Mouse (Mus musculus) neural tube, embryonic 13.5 days (tissue): Measurements from ENCODE around the gene Cyth1. TPM values are rescaled to one million over a fixed set of nuclear protein-coding genes. Genes with fewer than 3 reads are reported as not detected.

Source experiments
- ATAC-seq: fragments of 200-750 bp; cut with Nextera tagmentation; 2 replicates; pipeline ENCODE4 v1.8.0; 2017; ENCODE audit warnings: low read depth, mild to moderate bottlenecking, moderate TSS enrichment, moderate library complexity
- H3K27ac ChIP-seq: fragments of 300-500 bp; sonication (generic); replicated peaks from 2 replicates; pipeline ENCODE4 v1.5.1; 2015; ENCODE audit warnings: moderate library complexity, mild to moderate bottlenecking, inconsistent platforms
- H3K27me3 ChIP-seq: fragments of 300-500 bp; sonication (generic); 2 replicates; pipeline ENCODE4 v1.6.1; 2015; ENCODE audit warnings: mild to moderate bottlenecking, inconsistent platforms
- H3K36me3 ChIP-seq: fragments of 300-500 bp; sonication (generic); 2 replicates; pipeline ENCODE4 v1.6.1; 2015; ENCODE audit warnings: mild to moderate bottlenecking, inconsistent platforms
- H3K4me1 ChIP-seq: fragments of 300-500 bp; sonication (generic); replicated peaks from 2 replicates; pipeline ENCODE4 v1.6.1; 2015; ENCODE audit warnings: inconsistent platforms
- H3K4me2 ChIP-seq: fragments of 300-500 bp; sonication (generic); 2 replicates; pipeline ENCODE4 v1.6.1; 2015; ENCODE audit warnings: inconsistent platforms, mild to moderate bottlenecking, moderate library complexity
- H3K4me3 ChIP-seq: fragments of 300-500 bp; sonication (generic); 2 replicates; pipeline ENCODE4 v1.5.1; 2015; ENCODE audit warnings: mild to moderate bottlenecking, inconsistent platforms
- H3K9ac ChIP-seq: fragments of 300-500 bp; sonication (generic); 2 replicates; pipeline ENCODE4 v1.6.1; 2015; ENCODE audit warnings: moderate library complexity, mild to moderate bottlenecking, inconsistent platforms
- H3K9me3 ChIP-seq: fragments of 300-500 bp; sonication (generic); 2 replicates; pipeline ENCODE4 v1.6.1; 2016; ENCODE audit warnings: inconsistent platforms
- WGBS: fragments of 180-500 bp; shearing (Covaris S2); methylation state at CpG from one replicate; pipeline ENCODE4 v1.1.7; 2015; 5-methylcytosine and 5-hydroxymethylcytosine counted together
- polyA plus RNA-seq: library from polyadenylated mRNA; unstranded; fragments of >200 nt; fragmentation: Nextera tagmentation; extraction: Ambion mirVana; gene quantifications from 2 replicates; pipeline ENCODE4 v1.2.1, GENCODE M21; 2015

Cyth1 gene
- polyA plus RNA-seq, 1 experiment from 2014 or later, result 25.2 TPM

DNA sequence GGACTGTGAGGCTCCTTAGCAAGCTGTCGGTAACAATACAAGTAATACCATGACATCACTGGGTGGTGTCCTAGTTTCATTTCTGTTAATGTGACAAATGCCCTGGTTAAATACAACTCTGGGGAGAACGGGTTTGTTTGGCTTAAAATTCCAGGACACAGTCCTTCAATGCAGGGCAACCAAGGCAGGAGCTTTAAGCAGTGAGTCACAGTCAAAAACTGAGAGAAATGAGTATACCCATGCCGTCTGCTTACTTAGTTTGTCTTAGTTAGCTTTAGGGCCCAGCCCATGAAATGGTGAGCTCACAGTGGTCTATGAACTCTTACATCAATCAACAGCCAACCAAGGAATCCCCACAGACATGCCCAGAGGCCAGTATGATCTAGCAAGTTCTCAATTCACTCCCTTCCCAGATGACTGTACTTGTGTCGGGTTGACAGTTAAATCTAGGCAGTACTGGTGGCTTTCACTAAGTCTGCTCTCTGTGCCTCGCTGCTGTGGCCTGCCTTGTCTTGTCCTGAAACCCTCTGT is 32.4 kb downstream of the Cyth1 start:
- WGBS, result 76% methylated on average over 5 of the region's 5 CpGs
- Histone ChIP-seq H3K4me1 (peaks cover 24% of the 10 kb centered on the region), H3K9ac (no peak overlapping the region)

DNA sequence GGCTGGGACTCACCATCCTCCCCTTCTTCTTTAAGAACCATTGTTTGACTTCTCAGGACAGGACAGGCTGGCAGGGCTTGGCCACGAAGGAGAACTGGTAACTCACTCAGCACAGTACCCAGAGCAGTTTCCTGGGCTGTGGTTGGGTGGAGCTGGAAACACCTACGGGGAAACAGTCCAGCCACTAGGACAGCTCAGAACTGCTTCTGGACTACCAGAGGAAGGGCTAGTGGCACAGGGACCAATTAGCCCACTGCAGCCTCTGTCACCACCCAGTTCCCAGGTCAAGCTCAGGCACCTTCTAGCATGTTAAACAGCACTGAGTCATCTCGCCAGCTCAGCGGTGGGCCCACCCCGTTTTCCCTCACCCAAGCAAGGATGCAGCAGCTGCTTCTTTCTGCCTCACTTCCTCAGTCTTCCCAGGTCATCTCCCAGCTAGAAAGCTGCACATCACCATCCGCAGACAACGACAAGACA is 35.7 kb downstream of the Cyth1 start:
- WGBS, result 68% methylated on average over 7 of the region's 7 CpGs
- Histone ChIP-seq H3K4me2 (no peak overlapping the region), H3K27me3 (no peaks in the 10 kb centered on the region), H3K36me3 (no peaks in the 10 kb centered on the region), H3K27ac (no peak overlapping the region), H3K4me1 (peaks cover 54% of the 10 kb centered on the region), H3K9ac (no peak overlapping the region), H3K9me3 (no peaks in the 10 kb centered on the region), H3K4me3 (no peak overlapping the region)
- ATAC-seq, result no peak

More for the DNA sequence above, 32.4 kb downstream of the Cyth1 start:
- no peak overlapping the region for H3K27ac ChIP-seq
- H3K4me3 ChIP-seq, result no peak overlapping the region
- H3K9me3 ChIP-seq, result no peaks in the 10 kb centered on the region
- H3K36me3 ChIP-seq, result no peaks in the 10 kb centered on the region
- no peaks in the 10 kb centered on the region for H3K27me3 ChIP-seq
- ATAC-seq, result no peak
- no peak overlapping the region for H3K4me2 ChIP-seq

- H3K27me3 ChIP-seq, result no peaks in the 10 kb centered on the region
- no peak for ATAC-seq
- 49% methylated on average over 10 of the region's 10 CpGs for WGBS
- no peak overlapping the region for H3K9ac ChIP-seq
- H3K27ac ChIP-seq, result 0 out of 2 replicates have a peak overlapping the region, but pooled peaks have one; percentile 14
- peaks cover 59% of the 10 kb centered on the region for H3K4me1 ChIP-seq
- H3K4me3 ChIP-seq, result no peak overlapping the region
- no peaks in the 10 kb centered on the region for H3K9me3 ChIP-seq
- H3K4me2 ChIP-seq, result no peak overlapping the region
- H3K36me3 ChIP-seq, result no peaks in the 10 kb centered on the region
Measured at GRCm38 (mm10) chr11:118211749-118212635, 36.4 kb downstream of the Cyth1 start.

DNA sequence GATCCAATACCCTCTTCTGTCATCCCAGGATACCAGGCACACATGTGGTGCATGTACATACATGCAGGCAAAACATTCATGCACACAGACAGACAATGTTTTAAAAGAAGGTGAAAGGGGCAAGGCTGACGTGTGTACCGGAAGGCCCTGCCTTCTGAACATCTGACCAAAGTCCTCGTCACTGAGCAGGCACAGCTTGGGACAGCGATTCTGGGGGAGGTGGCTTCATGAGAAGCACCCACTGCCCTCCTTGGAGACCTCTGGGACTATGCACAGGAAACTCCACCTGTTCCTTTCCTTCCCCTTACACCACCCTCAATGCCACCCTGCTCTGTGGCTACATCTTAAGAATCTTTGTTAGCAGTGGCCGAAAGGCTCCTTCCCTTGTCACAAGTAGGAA is 37.4 kb downstream of the Cyth1 start:
- ATAC-seq, result no peak
- Histone ChIP-seq H3K9me3 (no peaks in the 10 kb centered on the region), H3K27ac (peak overlapping the region; percentile 43; the same call in 1 of the 2 replicates), H3K9ac (0 out of 2 replicates have a peak overlapping the region, but pooled peaks have one; percentile 12), H3K36me3 (no peaks in the 10 kb centered on the region), H3K27me3 (no peaks in the 10 kb centered on the region), H3K4me2 (no peak overlapping the region), H3K4me3 (no peak overlapping the region), H3K4me1 (peaks cover 67% of the 10 kb centered on the region)
- WGBS, result 87% methylated on average over 5 of the region's 5 CpGs

DNA sequence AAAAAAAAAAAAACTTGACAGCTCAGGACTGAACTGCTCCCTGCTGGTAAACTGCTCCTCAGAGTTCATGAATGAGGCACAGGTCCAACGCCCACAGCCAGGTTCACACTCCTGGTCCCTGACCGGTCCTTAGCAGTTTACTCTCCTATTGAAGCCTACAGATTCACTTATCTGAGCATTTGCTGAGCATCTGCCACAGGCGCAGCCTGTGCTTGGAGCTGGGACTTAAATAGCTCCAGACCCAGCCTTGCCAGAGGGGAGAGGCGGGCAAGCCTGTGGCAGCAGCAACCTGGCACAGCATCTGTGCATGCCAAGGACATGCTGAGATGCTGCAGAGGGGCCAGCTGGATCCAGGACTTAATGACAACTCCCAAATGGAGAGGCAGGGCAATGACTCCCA is 38.3 kb downstream of the Cyth1 start:
- no peaks in the 10 kb centered on the region for H3K36me3 ChIP-seq
- peak; percentile 52; the same call in 1 of the 2 replicates for ATAC-seq
- peaks cover 71% of the 10 kb centered on the region for H3K4me1 ChIP-seq
- no peaks in the 10 kb centered on the region for H3K9me3 ChIP-seq
- H3K9ac ChIP-seq, result peak overlapping the region; percentile 32; the same call in 1 of the 2 replicates
- 67% methylated on average over 4 of the region's 4 CpGs for WGBS
- no peaks in the 10 kb centered on the region for H3K27me3 ChIP-seq
- H3K4me3 ChIP-seq, result no peak overlapping the region
- peak overlapping the region; percentile 43 for H3K27ac ChIP-seq
- H3K4me2 ChIP-seq, result no peak overlapping the region

DNA sequence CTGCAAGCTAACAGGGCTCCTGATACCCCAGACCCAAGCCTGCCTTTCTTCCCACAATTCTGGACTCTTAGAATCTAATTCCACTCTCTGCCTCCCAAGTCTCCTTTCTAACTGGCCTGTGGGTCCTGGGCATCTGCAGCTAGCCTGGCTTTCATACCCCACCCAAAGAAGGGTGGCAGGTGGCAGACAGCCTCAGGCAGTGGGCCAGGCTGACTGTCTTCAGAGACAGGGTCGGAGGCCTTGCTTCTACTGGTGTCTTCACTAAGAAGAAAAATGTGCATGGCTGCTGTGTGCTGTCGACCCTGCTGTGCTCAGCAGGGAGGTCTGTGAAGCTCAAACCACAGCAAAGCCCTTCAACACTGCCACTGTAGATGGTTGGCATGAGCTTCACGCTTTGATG is 39.0 kb downstream of the Cyth1 start:
- no peak for ATAC-seq
- WGBS, result 34% methylated on average over 3 of the region's 3 CpGs

DNA sequence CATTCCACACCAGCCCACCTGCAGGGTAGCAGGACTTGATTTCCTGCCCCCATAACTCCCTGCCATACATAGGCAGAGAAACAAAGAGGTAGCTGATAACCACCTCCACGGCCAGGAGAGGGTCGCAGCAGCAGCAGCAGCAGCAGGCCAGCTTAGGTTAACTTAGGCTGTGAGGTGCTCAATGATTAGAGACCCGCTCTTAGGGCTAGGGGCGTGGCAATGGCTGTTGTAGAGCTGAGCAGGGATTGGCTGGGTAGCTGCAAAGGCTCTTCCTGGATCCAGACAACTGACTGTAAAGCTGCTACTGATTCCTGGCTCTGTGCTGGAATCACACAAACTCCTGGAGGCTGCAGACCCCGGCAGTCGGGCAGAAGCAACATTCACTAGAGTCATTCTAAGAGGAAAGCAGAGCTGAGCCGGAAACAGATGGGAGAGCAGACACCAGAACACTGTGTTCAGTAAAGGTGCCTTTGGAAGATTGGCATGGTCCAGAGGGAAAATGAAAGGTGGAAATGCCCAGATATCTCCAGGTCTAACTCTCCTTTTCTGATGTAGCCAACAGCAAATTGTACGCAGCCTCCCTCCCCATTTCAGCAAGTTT is 39.6 kb downstream of the Cyth1 start:
- no peak for ATAC-seq
- H3K4me3 ChIP-seq, result no peak overlapping the region
- 0 out of 2 replicates have a peak overlapping the region, but pooled peaks have one; percentile 36 for H3K9ac ChIP-seq
- H3K9me3 ChIP-seq, result no peaks in the 10 kb centered on the region
- peaks cover 74% of the 10 kb centered on the region for H3K4me1 ChIP-seq
- no peaks in the 10 kb centered on the region for H3K36me3 ChIP-seq
- H3K27ac ChIP-seq, result peak overlapping the region; percentile 43
- WGBS, result 22% methylated on average over 8 of the region's 8 CpGs
- H3K4me2 ChIP-seq, result peak overlapping the region; percentile 6; the same call in 1 of the 2 replicates
- no peaks in the 10 kb centered on the region for H3K27me3 ChIP-seq

More for the DNA sequence above, 39.0 kb downstream of the Cyth1 start:
- Histone ChIP-seq H3K27me3 (no peaks in the 10 kb centered on the region), H3K4me3 (no peak overlapping the region), H3K9ac (peak overlapping the region; percentile 36; the same call in 1 of the 2 replicates), H3K36me3 (no peaks in the 10 kb centered on the region), H3K27ac (peak overlapping the region; percentile 43; the same call in 1 of the 2 replicates), H3K4me2 (no peak overlapping the region), H3K9me3 (no peaks in the 10 kb centered on the region), H3K4me1 (peaks cover 71% of the 10 kb centered on the region)

GRCm38 (mm10) chr11:118207424-118208033 is 40.9 kb downstream of the Cyth1 start:
- Histone ChIP-seq H3K27me3 (no peaks in the 10 kb centered on the region), H3K4me2 (no peak overlapping the region), H3K4me3 (no peak overlapping the region), H3K4me1 (peaks cover 80% of the 10 kb centered on the region), H3K9ac (no peak overlapping the region), H3K36me3 (no peaks in the 10 kb centered on the region), H3K27ac (no peak overlapping the region), H3K9me3 (no peaks in the 10 kb centered on the region)
- WGBS, result 30% methylated on average over 3 of the region's 3 CpGs
- ATAC-seq, result no peak

GRCm38 (mm10) chr11:118206267-118206666 is 42.1 kb downstream of the Cyth1 start:
- Histone ChIP-seq H3K27ac (no peak overlapping the region), H3K9me3 (no peaks in the 10 kb centered on the region), H3K36me3 (no peaks in the 10 kb centered on the region), H3K4me2 (no peak overlapping the region), H3K27me3 (no peaks in the 10 kb centered on the region), H3K9ac (no peak overlapping the region), H3K4me1 (peaks cover 80% of the 10 kb centered on the region), H3K4me3 (no peak overlapping the region)
- WGBS, result 31% methylated on average over 3 of the region's 3 CpGs
- no peak for ATAC-seq

GRCm38 (mm10) chr11:118203469-118203868 is 44.9 kb downstream of the Cyth1 start:
- no peak for ATAC-seq
- Histone ChIP-seq H3K36me3 (no peaks in the 10 kb centered on the region), H3K4me1 (peaks cover 80% of the 10 kb centered on the region), H3K9ac (peak overlapping the region; percentile 88), H3K27ac (peak overlapping the region; percentile 99), H3K9me3 (no peaks in the 10 kb centered on the region), H3K4me3 (no peak overlapping the region), H3K27me3 (no peaks in the 10 kb centered on the region), H3K4me2 (no peak overlapping the region)
- 86% methylated on average over 6 of the region's 6 CpGs for WGBS

GRCm38 (mm10) chr11:118202410-118203233 is 45.8 kb downstream of the Cyth1 start:
- 3% methylated on average over 19 of the region's 19 CpGs for WGBS
- H3K9ac ChIP-seq, result peak overlapping the region; percentile 88
- H3K36me3 ChIP-seq, result no peaks in the 10 kb centered on the region
- H3K4me3 ChIP-seq, result peak overlapping the region; percentile 54
- no peaks in the 10 kb centered on the region for H3K27me3 ChIP-seq
- peak overlapping the region; percentile 81 for H3K4me2 ChIP-seq
- H3K27ac ChIP-seq, result peak overlapping the region; percentile 99
- peak; percentile 94 for ATAC-seq
- peaks cover 80% of the 10 kb centered on the region for H3K4me1 ChIP-seq
- H3K9me3 ChIP-seq, result no peaks in the 10 kb centered on the region
